Mouse (Mus musculus) 416B (cell line): ENCODE results near the gene Ptpn18.
"Not testable (repeated sequence)": the region's sequence is repeated elsewhere in the genome, so short reads cannot be mapped to it uniquely, and the experiment has no call there.

Source experiments
- DNase-seq: peaks from one replicate; pipeline ENCODE4 v3.0.0; 2011; ENCODE audit warnings: low read depth

Gene Ptpn18

DNA sequence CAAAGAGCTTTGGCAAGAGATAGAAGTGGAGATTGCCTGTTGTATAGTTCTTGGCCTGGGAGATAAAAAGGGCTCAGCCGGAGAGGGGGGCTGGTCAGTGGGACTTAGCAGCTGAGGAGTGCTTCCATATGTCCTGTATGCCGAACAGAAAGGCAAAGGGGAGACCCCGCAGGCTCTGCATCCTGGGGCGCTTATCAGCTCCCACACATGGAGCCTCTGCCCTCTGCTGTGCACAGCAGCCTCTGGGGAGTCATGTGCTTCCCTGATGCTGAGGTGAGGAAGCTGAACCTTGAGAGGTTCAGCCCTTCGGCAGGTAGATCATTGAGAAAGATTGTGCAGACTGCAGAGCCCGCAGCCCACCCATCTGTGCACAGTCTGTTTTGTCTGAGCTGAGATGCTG lies 57.7 kb downstream of the Ptpn18 start:
- DNase-seq = not testable (repeated sequence)

DNA sequence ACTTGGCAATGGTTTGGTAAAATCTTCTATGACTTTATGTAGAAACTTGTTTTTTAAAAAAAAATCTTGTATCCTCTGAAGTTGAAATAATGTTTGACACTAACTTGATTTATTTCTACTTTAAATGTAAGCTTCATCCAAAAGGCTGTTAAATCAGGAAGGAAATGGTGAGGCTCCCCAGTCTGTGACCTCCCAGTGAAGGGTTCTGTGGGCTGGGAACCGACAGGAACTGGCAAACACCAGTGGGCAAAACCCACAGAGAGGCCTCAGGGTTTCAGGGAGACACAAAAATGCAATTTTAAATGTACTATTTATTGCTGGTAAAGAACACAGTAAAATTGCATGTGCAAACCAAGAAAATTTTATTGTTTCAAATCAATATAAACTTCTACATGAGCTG lies 58.2 kb downstream of the Ptpn18 start:
- DNase-seq = peak; percentile 22

DNA sequence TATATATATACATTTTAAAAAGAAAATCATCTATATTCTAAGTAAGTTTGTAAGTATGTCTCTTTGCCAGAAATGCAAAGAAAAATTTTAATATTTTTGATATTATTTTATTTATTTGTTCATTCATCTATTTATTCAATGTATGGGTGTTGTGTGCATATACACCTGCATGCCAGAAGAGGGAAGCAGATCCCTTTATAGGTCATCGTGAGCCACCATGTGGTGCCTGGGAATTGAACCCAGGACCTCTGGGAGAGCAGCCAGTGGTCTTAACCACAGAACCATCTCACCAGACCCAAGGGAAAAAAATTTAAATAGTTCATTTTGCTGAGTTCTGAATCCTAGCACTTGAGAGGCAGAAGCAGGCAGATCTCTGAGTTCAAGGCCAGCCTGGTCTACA lies 58.7 kb downstream of the Ptpn18 start:
- DNase-seq = peak; percentile 53

DNA sequence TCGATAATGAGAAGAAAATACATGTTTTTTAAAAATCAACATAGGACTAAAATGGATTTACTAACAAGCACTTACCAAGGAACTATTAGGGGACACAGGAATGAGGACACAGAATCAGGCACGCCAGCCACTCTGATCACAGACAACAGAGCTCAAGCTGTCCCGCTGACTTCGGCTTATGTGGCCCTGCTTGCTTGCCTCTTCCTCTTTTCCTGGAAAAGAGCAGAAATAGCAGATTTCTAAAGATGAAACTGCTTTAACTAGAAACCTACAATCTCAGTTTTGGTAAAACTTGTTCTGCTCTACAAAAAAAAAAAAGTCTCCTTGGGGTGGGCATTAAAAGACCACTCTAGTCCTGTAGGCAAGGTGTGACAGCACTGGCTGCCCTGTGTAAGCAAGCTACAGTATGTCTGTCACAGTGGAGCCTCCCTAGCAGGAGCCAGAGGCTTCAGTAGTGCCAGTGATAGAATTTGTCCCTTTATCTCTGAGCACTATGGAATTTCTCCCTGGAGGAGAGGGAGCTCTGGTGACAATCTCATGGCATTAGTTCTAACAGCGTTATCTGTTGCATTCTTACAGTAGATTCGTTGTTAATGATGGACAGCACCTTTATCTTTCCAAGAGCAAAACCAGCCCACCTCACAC lies 62.8 kb downstream of the Ptpn18 start:
- DNase-seq = no peak

DNA sequence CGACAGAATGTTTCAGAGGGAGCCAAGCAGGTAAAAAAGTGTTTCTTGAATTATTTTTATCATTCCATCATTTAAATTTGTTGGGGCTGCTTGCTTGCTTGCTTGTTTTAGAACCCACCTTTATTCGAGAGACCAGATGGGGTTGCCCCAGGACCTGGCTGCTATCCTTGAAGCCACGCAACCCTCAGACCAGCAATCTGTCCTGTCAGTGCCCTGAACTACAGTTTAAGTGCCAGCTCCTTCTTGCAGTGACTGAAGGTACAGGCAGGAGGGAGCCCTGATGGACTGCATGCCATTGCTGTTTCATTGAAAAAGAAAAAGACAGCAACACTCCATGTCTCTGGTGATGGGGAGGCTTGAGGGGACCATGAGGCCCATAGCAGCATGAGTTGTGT lies 63.3 kb downstream of the Ptpn18 start:
- DNase-seq = no peak

DNA sequence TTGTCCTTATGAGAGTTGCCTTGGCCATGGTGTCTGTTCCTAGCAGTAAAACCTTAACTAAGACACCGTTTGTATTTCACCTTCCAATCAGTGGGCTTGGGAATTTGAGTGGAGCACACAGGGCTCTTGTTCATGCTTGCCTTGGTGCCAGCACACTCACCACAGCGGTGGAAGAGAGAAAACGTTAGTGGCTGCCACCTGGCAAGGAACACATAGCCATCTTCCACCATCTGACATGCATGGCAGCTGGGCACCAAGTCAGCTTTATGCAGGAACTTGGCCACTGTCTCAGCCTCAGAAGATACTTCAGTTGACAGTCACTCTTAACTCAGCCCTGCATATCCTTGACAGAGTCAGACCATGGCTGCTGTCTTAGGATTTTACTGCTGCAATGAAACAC lies 64.1 kb downstream of the Ptpn18 start:
- DNase-seq = no peak
